7 mouse cellular contexts compared by ENCODE assay signal in the genomic region with DNA sequence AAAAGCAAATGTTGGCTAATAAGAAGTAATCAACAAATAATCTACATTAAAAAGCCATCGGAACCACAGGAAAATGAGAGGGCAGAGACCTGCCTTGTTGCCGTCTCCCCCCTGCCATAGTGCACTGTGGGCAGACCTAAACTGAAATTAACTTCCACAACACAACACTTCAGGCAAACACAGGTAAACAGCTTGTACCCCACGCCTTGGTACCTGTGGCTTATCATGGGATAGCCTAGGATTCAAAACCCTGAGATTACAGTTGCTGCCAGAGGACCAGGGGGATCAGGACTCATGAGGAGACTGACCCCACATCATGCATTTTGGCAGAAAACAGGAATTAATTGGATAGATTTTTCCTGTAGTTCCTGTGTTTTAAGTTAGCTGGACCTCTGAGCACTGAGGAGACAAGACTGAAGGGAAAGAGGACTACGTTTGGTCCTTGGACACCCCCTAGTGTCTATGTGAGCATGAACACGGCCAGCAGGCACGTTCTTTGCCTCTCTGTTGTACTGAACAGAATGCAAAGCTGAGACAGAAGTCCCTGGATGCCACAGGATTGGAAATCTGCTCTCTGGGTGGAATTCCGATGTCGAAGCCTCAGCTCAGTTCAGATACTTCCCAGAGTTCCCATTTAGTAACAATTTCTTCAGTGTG.
DNase-seq lines count a peak whose midpoint lies in the region; ATAC-seq and TF ChIP-seq lines count a peak whose summit lies in the region.

No protein-coding gene starts in this region.

- WGBS in forebrain, embryonic 11.5 days, result 46% methylated on average over 8 of the region's 8 CpGs
- WGBS in midbrain, embryonic 10.5 days, result 48% methylated on average over 8 of the region's 8 CpGs

- no peak overlapping the region for H3K9ac ChIP-seq in MEL (ENCODE audit: control insufficient read depth, low read depth, low read length, poor library complexity, severe bottlenecking)
- no peak overlapping the region for H3K9ac ChIP-seq in forebrain, embryonic 11.5 days (ENCODE audit: low read length)

- no peak overlapping the region for H3K4me3 ChIP-seq in MEL (ENCODE audit: control insufficient read depth in 1 of 2, insufficient read depth in 1 of 2, low read depth in 2 of 2, low read length in 2 of 2)
- no peak overlapping the region for H3K4me3 ChIP-seq in forebrain, embryonic 11.5 days (ENCODE audit: low read depth, low read length)
- H3K4me3 ChIP-seq in midbrain, embryonic 10.5 days, result no peak overlapping the region

- TF ChIP-seq RAD21 in MEL (IDR thresholded peaks at IDR 0.05; ENCODE audit: low read depth, low read length), result peak; percentile 19

- no peak for TF ChIP-seq EP300 in MEL (IDR thresholded peaks at IDR 0.05; ENCODE audit: low read depth in 1 of 2, low read length in 2 of 2)

- no peak for TF ChIP-seq POLR2A in MEL (IDR thresholded peaks at IDR 0.05; ENCODE audit: control insufficient read depth in 1 of 2, insufficient read depth in 1 of 2, low read depth in 1 of 2, low read length in 2 of 2, poor library complexity in 1 of 2)

- peak; percentile 85 for ATAC-seq in forebrain, embryonic 11.5 days (replicated peaks; ENCODE audit: low FRiP score)

- DNase-seq in MEL (ENCODE audit: low read depth, low spot score), result peak; percentile 6
- DNase-seq in adrenal gland, postnatal 10 days, result peak; percentile 46
- peak; percentile 67 for DNase-seq in forebrain, embryonic 11.5 days (ENCODE audit: low spot score)
- DNase-seq in hindlimb bud, embryonic 11.5 days (ENCODE audit: extremely low spot score, low read depth, low spot score), result peak; percentile 30
- peak; percentile 48 for DNase-seq in left cerebral cortex, adult 11 months (ENCODE audit: low spot score)
- DNase-seq in midbrain, embryonic 10.5 days (ENCODE audit: low spot score), result peak; percentile 41
- DNase-seq in telencephalon, adult 2 months (ENCODE audit: low read depth, low spot score), result peak; percentile 77

- no peaks in the 10 kb centered on the region for H3K79me2 ChIP-seq in MEL (ENCODE audit: control insufficient read depth, insufficient read depth, low read length, poor library complexity)

- TF ChIP-seq CTCF in MEL (IDR thresholded peaks at IDR 0.05 in 2 of 3, conservative IDR thresholded peaks at IDR 0.05 in 1 of 3; ENCODE audit: control insufficient read depth in 1 of 3, insufficient read depth in 1 of 3, low read depth in 2 of 3, low read length in 3 of 3, poor library complexity in 1 of 3, severe bottlenecking in 1 of 3), result peak in 2 of 3 experiments; percentile 20 to 23; a peak in 2 of 6 replicates

- H3K4me1 ChIP-seq in MEL (ENCODE audit: control insufficient read depth in 1 of 2, insufficient read depth in 2 of 2, low read length in 2 of 2), result no peaks in the 10 kb centered on the region
- no peaks in the 10 kb centered on the region for H3K4me1 ChIP-seq in forebrain, embryonic 11.5 days (replicated peaks; ENCODE audit: control insufficient read depth, insufficient read depth, low read length)
- 0 out of 2 replicates have a peak, but pooled peaks cover 2% of the 10 kb centered on the region for H3K4me1 ChIP-seq in midbrain, embryonic 10.5 days

- no peak overlapping the region for H3K27ac ChIP-seq in MEL (ENCODE audit: control insufficient read depth, low read depth, low read length)
- no peak overlapping the region for H3K27ac ChIP-seq in forebrain, embryonic 11.5 days (ENCODE audit: low read depth, low read length)
- no peak overlapping the region for H3K27ac ChIP-seq in midbrain, embryonic 10.5 days (replicated peaks)

- H3K4me2 ChIP-seq in forebrain, embryonic 11.5 days (ENCODE audit: low read depth, low read length, severe bottlenecking), result no peak overlapping the region

- H3K9me3 ChIP-seq in MEL (replicated peaks; ENCODE audit: insufficient read depth, low read length), result no peaks in the 10 kb centered on the region
- no peaks in the 10 kb centered on the region for H3K9me3 ChIP-seq in forebrain, embryonic 11.5 days (ENCODE audit: control insufficient read depth, low read length)
- H3K9me3 ChIP-seq in midbrain, embryonic 10.5 days (replicated peaks), result no peaks in the 10 kb centered on the region

- H3K27me3 ChIP-seq in MEL (ENCODE audit: control insufficient read depth in 1 of 2, insufficient read depth in 2 of 2, low read length in 2 of 2), result no peaks in the 10 kb centered on the region; a peak in 2 of 4 replicates
- H3K27me3 ChIP-seq in forebrain, embryonic 11.5 days (ENCODE audit: control insufficient read depth, insufficient read depth, low read length), result no peaks in the 10 kb centered on the region
- no peaks in the 10 kb centered on the region for H3K27me3 ChIP-seq in midbrain, embryonic 10.5 days (ENCODE audit: low read depth, poor library complexity, severe bottlenecking)

- no peaks in the 10 kb centered on the region for H3K36me3 ChIP-seq in MEL (ENCODE audit: control insufficient read depth in 1 of 2, insufficient read depth in 2 of 2, low read length in 2 of 2)
- no peaks in the 10 kb centered on the region for H3K36me3 ChIP-seq in forebrain, embryonic 11.5 days (ENCODE audit: control insufficient read depth, insufficient read depth, low read length)
- H3K36me3 ChIP-seq in midbrain, embryonic 10.5 days, result no peaks in the 10 kb centered on the region

TF ChIP-seq in MEL, 35 proteins besides CTCF, POLR2A, EP300 and RAD21:
- TF ChIP-seq SIN3A (IDR thresholded peaks at IDR 0.05; ENCODE audit: low read length) (no peak), NRF1 (IDR thresholded peaks at IDR 0.05; ENCODE audit: insufficient read depth, low read depth, low read length, poor library complexity, severe bottlenecking) (no peak), UBTF (IDR thresholded peaks at IDR 0.05; ENCODE audit: borderline replicate concordance, insufficient read depth, low read depth, low read length) (no peak), SMC3 (IDR thresholded peaks at IDR 0.05; ENCODE audit: low read depth, low read length) (peak; percentile 18; the same call in 1 of the 2 replicates), ETS1 (IDR thresholded peaks at IDR 0.05; ENCODE audit: low read depth, low read length) (no peak)
TF ChIP-seq in MEL: peak in this region for 1.

Comparison
In these comparisons a context has a peak if more than half of its experiments do, and no peak if none do; other contexts are left out.
1. DNase-seq: peak in every context shown above with its lines; median percentile 77 in telencephalon, adult 2 months; 67 in forebrain, embryonic 11.5 days; 48 in left cerebral cortex, adult 11 months; 46 in adrenal gland, postnatal 10 days; 41 in midbrain, embryonic 10.5 days; 30 in hindlimb bud, embryonic 11.5 days; 6 in MEL.